Comparison of ENCODE assay signal across 20 mouse cellular contexts in genomic region chr9:65818402-65818801, GRCm38 (mm10). TPM values are rescaled to one million over a fixed set of nuclear protein-coding genes. Genes with fewer than 3 reads are reported as not detected.
DNase-seq lines count a peak whose midpoint lies in the region; ATAC-seq and TF ChIP-seq lines count a peak whose summit lies in the region.
"Had no signal": no experiment of that assay in that cellular context is flagged by ENCODE, and none has a peak within 500 bp of the region (broad histone marks: within the 10 kb centered on the region; RNA-seq: fewer than 3 reads in every experiment).

No protein-coding gene starts in this region.

- no peaks in the 10 kb centered on the region for H3K36me3 ChIP-seq in hindbrain, embryonic 14.5 days (replicated peaks; ENCODE audit: control insufficient read depth, insufficient read depth)
- H3K36me3 ChIP-seq in hindbrain, embryonic 10.5 days: peaks cover 38% of the 10 kb centered on the region
- H3K36me3 ChIP-seq in forebrain, embryonic 15.5 days: no peaks in the 10 kb centered on the region
- H3K36me3 ChIP-seq in midbrain, embryonic 13.5 days: 0 out of 2 replicates have a peak, but pooled peaks cover 8% of the 10 kb centered on the region

- TF ChIP-seq CTCF in brain, embryonic 14.5 days (IDR thresholded peaks at IDR 0.05; ENCODE audit: borderline replicate concordance, extremely low read depth, insufficient read depth, insufficient read length): no peak

- H3K4me3 ChIP-seq in hindbrain, embryonic 14.5 days (replicated peaks; ENCODE audit: low read length): no peak overlapping the region
- no peak overlapping the region for H3K4me3 ChIP-seq in hindbrain, embryonic 10.5 days
- no peak overlapping the region for H3K4me3 ChIP-seq in forebrain, embryonic 15.5 days
- no peak overlapping the region for H3K4me3 ChIP-seq in midbrain, embryonic 13.5 days (replicated peaks)
- H3K4me3 ChIP-seq: heart, embryonic 12.5 days had no signal

- 42% methylated on average over 2 of the region's 2 CpGs for WGBS in hindbrain, embryonic 14.5 days
- WGBS in hindbrain, embryonic 10.5 days: 66% methylated on average over 2 of the region's 2 CpGs
- 5% methylated on average over 2 of the region's 2 CpGs for WGBS in forebrain, embryonic 15.5 days
- WGBS in midbrain, embryonic 13.5 days: 11% methylated on average over 2 of the region's 2 CpGs

- peak overlapping the region; percentile 64 for H3K27ac ChIP-seq in hindbrain, embryonic 14.5 days
- no peak overlapping the region for H3K27ac ChIP-seq in hindbrain, embryonic 10.5 days
- peak overlapping the region; percentile 70 for H3K27ac ChIP-seq in forebrain, embryonic 15.5 days (replicated peaks)
- H3K27ac ChIP-seq in midbrain, embryonic 13.5 days: peak overlapping the region; percentile 76

- H3K27me3 ChIP-seq in hindbrain, embryonic 14.5 days (ENCODE audit: control insufficient read depth, insufficient read depth, low read length): no peaks in the 10 kb centered on the region
- H3K27me3 ChIP-seq in hindbrain, embryonic 10.5 days (ENCODE audit: insufficient read depth, poor library complexity, severe bottlenecking): no peaks in the 10 kb centered on the region
- H3K27me3 ChIP-seq in forebrain, embryonic 15.5 days: no peaks in the 10 kb centered on the region
- H3K27me3 ChIP-seq in midbrain, embryonic 13.5 days: no peaks in the 10 kb centered on the region
- H3K27me3 ChIP-seq: heart, embryonic 12.5 days had no signal

- TF ChIP-seq POLR2A in brain, embryonic 14.5 days (IDR thresholded peaks at IDR 0.05; ENCODE audit: borderline replicate concordance, extremely low read depth, insufficient read depth, insufficient read length, poor library complexity, severe bottlenecking): no peak

- peaks cover 35% of the 10 kb centered on the region for H3K4me1 ChIP-seq in hindbrain, embryonic 14.5 days (replicated peaks; ENCODE audit: control insufficient read depth, insufficient read depth, low read length)
- H3K4me1 ChIP-seq in hindbrain, embryonic 10.5 days (replicated peaks): peaks cover 22% of the 10 kb centered on the region
- H3K4me1 ChIP-seq in forebrain, embryonic 15.5 days: peaks cover 38% of the 10 kb centered on the region
- H3K4me1 ChIP-seq in midbrain, embryonic 13.5 days (replicated peaks): peaks cover 47% of the 10 kb centered on the region

- H3K9me3 ChIP-seq in hindbrain, embryonic 14.5 days (ENCODE audit: control insufficient read depth, low read length): no peaks in the 10 kb centered on the region
- peaks cover 10% of the 10 kb centered on the region; the same call in 1 of the 2 replicates for H3K9me3 ChIP-seq in hindbrain, embryonic 10.5 days
- H3K9me3 ChIP-seq in forebrain, embryonic 15.5 days: no peaks in the 10 kb centered on the region
- no peaks in the 10 kb centered on the region for H3K9me3 ChIP-seq in midbrain, embryonic 13.5 days
- H3K9me3 ChIP-seq: heart, embryonic 12.5 days had no signal

- no peak for DNase-seq in hindbrain, embryonic 14.5 days (ENCODE audit: low spot score)
- DNase-seq in hindbrain, embryonic 10.5 days (ENCODE audit: low spot score): no peak
- peak; percentile 46 for DNase-seq in brain, embryonic 14.5 days (ENCODE audit: low read depth)
- no peak for DNase-seq in urinary bladder, postnatal 36 days (ENCODE audit: low spot score in 2 of 2)
- no peak for DNase-seq in heart, adult 8-10 months (ENCODE audit: low spot score)
- DNase-seq in adrenal gland, postnatal 36 days: no peak
- DNase-seq: adrenal gland, postnatal 10 days; cerebellum, adult 8-10 months; cerebellum, postnatal 36 days; heart, postnatal 14 days; kidney, adult 9 months; kidney, postnatal 25 days; layer of hippocampus, postnatal 36 days; lung, postnatal 4 days; right cerebral cortex, postnatal 14 days had no signal

- ATAC-seq in hindbrain, embryonic 14.5 days (ENCODE audit: low FRiP score): no peak
- ATAC-seq in forebrain, embryonic 15.5 days (replicated peaks): no peak
- no peak for ATAC-seq in midbrain, embryonic 13.5 days
- ATAC-seq: activated CD4-positive, CD25-positive, alpha-beta regulatory T cell, adult 4 months; inflammation-experienced regulatory T-cells, adult 6 months had no signal

- H3K9ac ChIP-seq in hindbrain, embryonic 14.5 days: 0 out of 2 replicates have a peak overlapping the region, but pooled peaks have one; percentile 4
- no peak overlapping the region for H3K9ac ChIP-seq in forebrain, embryonic 15.5 days (replicated peaks)
- H3K9ac ChIP-seq in midbrain, embryonic 13.5 days (replicated peaks): no peak overlapping the region; the same call in 1 of the 2 replicates
- H3K9ac ChIP-seq: heart, embryonic 12.5 days had no signal

- H3K4me2 ChIP-seq in hindbrain, embryonic 14.5 days (replicated peaks): peak overlapping the region; percentile 16; the same call in 1 of the 2 replicates
- no peak overlapping the region for H3K4me2 ChIP-seq in forebrain, embryonic 15.5 days (replicated peaks)
- H3K4me2 ChIP-seq in midbrain, embryonic 13.5 days (replicated peaks): peak overlapping the region; percentile 23
- H3K4me2 ChIP-seq: heart, embryonic 12.5 days had no signal

RNA-seq across cellular contexts. Expression of gene Zfp609, which starts 9.0 kb away (rescaled TPM):
- 8.0 and 8.8 TPM in 2 replicates for polyA plus RNA-seq in hindbrain, embryonic 14.5 days (2014; fragmentation: Nextera tagmentation; extraction: Ambion mirVana)
- 6.8 and 9.2 TPM in 2 replicates for polyA plus RNA-seq in hindbrain, embryonic 10.5 days (2016; fragmentation: Nextera tagmentation; extraction: Ambion mirVana)
- 17.9 and 35.4 TPM in 2 replicates for polyA plus RNA-seq in brain, embryonic 14.5 days (2012; rRNA removed)
- 8.9 and 10.1 TPM in 2 replicates for polyA plus RNA-seq in forebrain, embryonic 15.5 days (2015; fragmentation: Nextera tagmentation; extraction: Ambion mirVana)
- polyA plus RNA-seq in midbrain, embryonic 13.5 days (2015; fragmentation: Nextera tagmentation; extraction: Ambion mirVana): 9.9 and 10.5 TPM in 2 replicates
- 10 to 100 TPM; 21.6 to 25.1 (median 22.2) TPM for total RNA-seq in heart, adult 8-10 months (2022)
- total RNA-seq in adrenal gland, postnatal 36 days (2021): 10 to 100 TPM; 25.1 to 31.1 TPM
